Mouse (Mus musculus) small intestine, adult 2 months (tissue): Measurements from ENCODE around the gene Mpp4.

Experiments
- CTCF ChIP-seq: fragments of 200-500 bp; IDR thresholded peaks from 2 replicates; pipeline ENCODE4 v1.5.1; 2012; ENCODE audit warnings: low read depth, mild to moderate bottlenecking, control low read depth, inconsistent platforms, low read length, moderate library complexity, mixed read lengths; ENCODE audit not compliant: insufficient replicate concordance, insufficient read length; ENCODE audit errors: extremely low read depth
- POLR2A ChIP-seq: fragments of 200-500 bp; IDR thresholded peaks from 2 replicates; pipeline ENCODE4 v1.6.1; 2012; ENCODE audit warnings: low read depth, mild to moderate bottlenecking, control low read depth, inconsistent platforms, low read length, moderate library complexity

- TF ChIP-seq POLR2A (no peak), CTCF (no peak)
Observed at GRCm38 (mm10) chr1:59212076-59212779, 49.0 kb upstream of the Mpp4 start.
